Mouse (Mus musculus) brain, embryonic 14.5 days (tissue): Measurements from ENCODE around the gene Cdyl.

ENCODE experiments used
- CTCF ChIP-seq: fragments of 200-500 bp; IDR thresholded peaks from 2 replicates; pipeline ENCODE4 v1.5.1; 2012; ENCODE audit warnings: inconsistent platforms, mild to moderate bottlenecking, moderate library complexity, borderline replicate concordance; ENCODE audit not compliant: insufficient read depth, insufficient read length; ENCODE audit errors: extremely low read depth
- POLR2A ChIP-seq: fragments of 200-500 bp; IDR thresholded peaks from 2 replicates; pipeline ENCODE4 v1.6.1; 2012; ENCODE audit warnings: mild to moderate bottlenecking, inconsistent platforms, borderline replicate concordance; ENCODE audit not compliant: poor library complexity, insufficient read depth, insufficient read length, severe bottlenecking; ENCODE audit errors: extremely low read depth

- TF ChIP-seq POLR2A (no peak), CTCF (no peak)
Measured at GRCm38 (mm10) chr13:35840102-35840501, 180.5 kb downstream of the Cdyl start.
